Mouse (Mus musculus): ENCODE results near the gene Fcrl5. TPM values are rescaled to one million over a fixed set of nuclear protein-coding genes. Genes with fewer than 3 reads are reported as not detected.
"Not testable (repeated sequence)": the region's sequence is repeated elsewhere in the genome, so short reads cannot be mapped to it uniquely, and the experiment has no call there.

Fcrl5 gene
- polyA plus RNA-seq, 1 experiment from 2014 or later = not detected

DNA sequence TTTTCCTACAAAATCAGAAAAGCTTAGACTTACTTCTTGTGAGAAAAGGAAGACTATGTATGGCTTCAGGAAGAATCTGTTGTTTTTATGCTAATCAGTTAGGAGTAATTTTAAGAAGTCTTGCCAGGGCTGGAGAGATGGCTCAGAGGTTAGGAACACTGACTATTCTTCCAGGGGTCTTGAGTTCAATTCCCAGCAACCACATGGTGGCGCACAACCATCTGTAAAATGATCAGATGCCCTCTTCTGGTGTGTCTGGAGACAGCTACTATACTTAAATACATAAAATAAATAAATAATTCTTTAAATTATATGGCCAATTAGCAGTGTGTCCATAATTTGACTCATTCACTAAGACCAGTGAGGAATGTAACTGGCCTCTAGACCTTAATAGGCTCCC is 14.9 kb upstream of the Fcrl5 start:
- ATAC-seq (replicated peaks; ENCODE audit: low FRiP score, low TSS enrichment, low read depth) (no peak), DNase-seq (ENCODE audit: low spot score) (no peak)
- Histone ChIP-seq H3K4me2 (ENCODE audit: low read length) (no peak overlapping the region), H3K4me1 (replicated peaks; ENCODE audit: control insufficient read depth, insufficient read depth, low read length) (no peaks in the 10 kb centered on the region; the same call in 1 of the 2 replicates), H3K27me3 (replicated peaks; ENCODE audit: control insufficient read depth, insufficient read depth, low read length) (no peaks in the 10 kb centered on the region), H3K4me3 (ENCODE audit: low read depth, low read length) (no peak overlapping the region), H3K9me3 (ENCODE audit: control insufficient read depth, low read length) (no peaks in the 10 kb centered on the region), H3K36me3 (ENCODE audit: control insufficient read depth, insufficient read depth, low read length) (no peaks in the 10 kb centered on the region), H3K27ac (ENCODE audit: low read depth) (no peak overlapping the region), H3K9ac (ENCODE audit: low read length) (no peak overlapping the region)
- WGBS = 49% methylated on average over 1 of the region's 1 CpGs

DNA sequence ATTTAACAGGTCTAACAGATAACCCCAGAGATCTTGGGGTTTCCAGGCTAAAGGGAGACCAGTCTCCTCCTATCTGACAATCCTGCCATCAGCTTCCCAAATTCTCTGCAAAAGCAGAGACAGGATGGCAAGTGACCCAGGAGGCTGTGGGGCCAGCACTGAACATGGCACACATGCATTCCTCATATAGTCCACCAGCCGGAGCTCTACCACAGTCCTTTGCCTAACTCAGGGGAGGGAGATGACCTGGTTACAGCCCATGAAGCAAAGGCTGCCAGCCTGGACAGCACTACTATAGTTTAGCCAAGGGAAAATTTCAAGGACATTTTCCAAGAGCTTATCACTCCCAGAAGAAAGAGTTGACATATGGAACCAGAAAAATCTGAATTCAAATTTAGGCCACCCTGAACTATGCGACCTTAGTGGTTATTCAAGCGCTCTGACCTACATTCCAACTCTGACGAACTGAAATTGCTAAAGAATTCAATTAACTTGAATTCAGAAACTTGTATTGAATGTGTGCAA is 13.1 kb upstream of the Fcrl5 start:
- H3K4me2 ChIP-seq (ENCODE audit: low read length) = no peak overlapping the region
- no peaks in the 10 kb centered on the region for H3K27me3 ChIP-seq (replicated peaks; ENCODE audit: control insufficient read depth, insufficient read depth, low read length)
- ATAC-seq (replicated peaks; ENCODE audit: low FRiP score, low TSS enrichment, low read depth) (no peak), DNase-seq (ENCODE audit: low spot score) (no peak)
- no peak overlapping the region for H3K27ac ChIP-seq (ENCODE audit: low read depth)
- H3K9me3 ChIP-seq (ENCODE audit: control insufficient read depth, low read length) = no peaks in the 10 kb centered on the region
- H3K36me3 ChIP-seq (ENCODE audit: control insufficient read depth, insufficient read depth, low read length) = no peaks in the 10 kb centered on the region
- H3K4me3 ChIP-seq (ENCODE audit: low read depth, low read length) = no peak overlapping the region
- no peaks in the 10 kb centered on the region; the same call in 1 of the 2 replicates for H3K4me1 ChIP-seq (replicated peaks; ENCODE audit: control insufficient read depth, insufficient read depth, low read length)
- WGBS = 88% methylated on average over 4 of the region's 4 CpGs
- no peak overlapping the region for H3K9ac ChIP-seq (ENCODE audit: low read length)

DNA sequence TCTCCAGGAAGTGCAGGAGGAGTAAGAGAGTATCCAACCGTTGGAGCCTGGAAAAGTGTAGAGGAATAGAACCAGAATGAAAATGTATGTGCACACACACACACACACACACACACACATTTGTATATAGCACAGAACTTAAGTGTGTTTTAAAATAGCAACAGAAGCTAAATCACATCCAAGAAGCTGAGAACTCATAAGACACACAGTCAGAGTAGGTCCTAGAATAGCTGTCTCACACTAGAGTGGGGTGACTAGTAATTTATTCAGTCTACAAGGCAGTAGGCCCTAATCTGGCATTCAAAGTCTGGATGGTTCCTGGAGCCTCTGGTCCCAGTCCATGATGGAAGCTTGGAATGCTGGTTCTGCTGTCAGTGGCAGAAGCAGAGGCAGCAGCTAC is 5.0 kb downstream of the Fcrl5 start:
- no peak overlapping the region for H3K9ac ChIP-seq (ENCODE audit: low read length)
- no peak overlapping the region for H3K4me2 ChIP-seq (ENCODE audit: low read length)
- H3K4me1 ChIP-seq (replicated peaks; ENCODE audit: control insufficient read depth, insufficient read depth, low read length) = no peaks in the 10 kb centered on the region
- no peaks in the 10 kb centered on the region for H3K9me3 ChIP-seq (ENCODE audit: control insufficient read depth, low read length)
- H3K27ac ChIP-seq (ENCODE audit: low read depth) = no peak overlapping the region
- 68% methylated on average over 1 of the region's 1 CpGs for whole genome bisulfite sequencing
- no peak for DNase-seq (ENCODE audit: low spot score)
- ATAC-seq (replicated peaks; ENCODE audit: low FRiP score, low TSS enrichment, low read depth) = no peak
- H3K36me3 ChIP-seq (ENCODE audit: control insufficient read depth, insufficient read depth, low read length) = no peaks in the 10 kb centered on the region
- H3K4me3 ChIP-seq (ENCODE audit: low read depth, low read length) = no peak overlapping the region
- H3K27me3 ChIP-seq (replicated peaks; ENCODE audit: control insufficient read depth, insufficient read depth, low read length) = no peaks in the 10 kb centered on the region

DNA sequence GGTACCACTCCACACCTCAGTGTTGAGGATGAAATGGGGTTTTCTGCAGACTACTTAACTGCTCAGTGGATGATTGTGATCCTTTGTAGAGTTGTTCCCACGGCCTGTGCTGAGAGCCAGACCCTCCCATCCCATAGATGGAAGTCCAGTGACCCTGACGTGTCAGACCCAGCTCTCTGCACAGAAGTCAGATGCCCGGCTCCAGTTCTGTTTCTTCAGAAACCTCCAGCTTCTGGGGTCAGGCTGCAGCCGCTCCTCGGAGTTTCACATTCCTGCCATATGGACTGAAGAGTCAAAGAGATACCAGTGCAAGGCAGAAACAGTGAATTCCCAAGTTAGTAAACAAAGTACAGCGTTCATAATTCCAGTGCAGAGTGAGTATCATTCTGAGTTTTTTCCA is 8.4 kb downstream of the Fcrl5 start:
- Histone ChIP-seq H3K36me3 (ENCODE audit: control insufficient read depth, insufficient read depth, low read length) (no peaks in the 10 kb centered on the region), H3K4me2 (ENCODE audit: low read length) (no peak overlapping the region), H3K27me3 (replicated peaks; ENCODE audit: control insufficient read depth, insufficient read depth, low read length) (no peaks in the 10 kb centered on the region), H3K4me3 (ENCODE audit: low read depth, low read length) (no peak overlapping the region), H3K9me3 (ENCODE audit: control insufficient read depth, low read length) (no peaks in the 10 kb centered on the region), H3K27ac (ENCODE audit: low read depth) (no peak overlapping the region), H3K4me1 (replicated peaks; ENCODE audit: control insufficient read depth, insufficient read depth, low read length) (no peaks in the 10 kb centered on the region), H3K9ac (ENCODE audit: low read length) (no peak overlapping the region)
- WGBS = 53% methylated on average over 6 of the region's 6 CpGs
- ATAC-seq (replicated peaks; ENCODE audit: low FRiP score, low TSS enrichment, low read depth) (no peak), DNase-seq (ENCODE audit: low spot score) (no peak)

DNA sequence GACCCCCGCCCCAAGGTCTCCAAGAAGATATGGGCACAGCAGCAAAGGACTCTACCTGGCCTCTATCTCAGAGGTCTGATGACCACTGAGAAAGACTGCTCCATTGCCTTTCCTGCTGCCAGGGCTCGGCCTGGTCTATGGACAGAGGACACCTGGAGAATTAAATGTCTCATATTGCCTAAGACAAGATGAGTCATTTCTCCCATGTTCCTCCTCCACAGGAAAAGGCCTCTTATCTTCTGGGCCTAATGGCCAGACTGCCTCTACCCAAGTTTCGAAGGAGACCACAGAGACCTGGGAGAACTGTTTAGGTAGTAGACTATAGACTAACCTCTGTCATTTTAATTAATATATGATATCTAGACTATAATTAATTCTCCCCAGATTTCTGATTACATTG is 29.9 kb downstream of the Fcrl5 start:
- H3K4me1 ChIP-seq (replicated peaks; ENCODE audit: control insufficient read depth, insufficient read depth, low read length) = no peaks in the 10 kb centered on the region
- H3K4me3 ChIP-seq (ENCODE audit: low read depth, low read length) = no peak overlapping the region
- no peak overlapping the region for H3K27ac ChIP-seq (ENCODE audit: low read depth)
- no peaks in the 10 kb centered on the region for H3K36me3 ChIP-seq (ENCODE audit: control insufficient read depth, insufficient read depth, low read length)
- ATAC-seq (replicated peaks; ENCODE audit: low FRiP score, low TSS enrichment, low read depth) = no peak
- no peak overlapping the region for H3K9ac ChIP-seq (ENCODE audit: low read length)
- no peaks in the 10 kb centered on the region for H3K9me3 ChIP-seq (ENCODE audit: control insufficient read depth, low read length)
- no peak overlapping the region for H3K4me2 ChIP-seq (ENCODE audit: low read length)
- WGBS = 83% methylated on average over 3 of the region's 3 CpGs
- no peak for DNase-seq (ENCODE audit: low spot score)
- H3K27me3 ChIP-seq (replicated peaks; ENCODE audit: control insufficient read depth, insufficient read depth, low read length) = no peaks in the 10 kb centered on the region

DNA sequence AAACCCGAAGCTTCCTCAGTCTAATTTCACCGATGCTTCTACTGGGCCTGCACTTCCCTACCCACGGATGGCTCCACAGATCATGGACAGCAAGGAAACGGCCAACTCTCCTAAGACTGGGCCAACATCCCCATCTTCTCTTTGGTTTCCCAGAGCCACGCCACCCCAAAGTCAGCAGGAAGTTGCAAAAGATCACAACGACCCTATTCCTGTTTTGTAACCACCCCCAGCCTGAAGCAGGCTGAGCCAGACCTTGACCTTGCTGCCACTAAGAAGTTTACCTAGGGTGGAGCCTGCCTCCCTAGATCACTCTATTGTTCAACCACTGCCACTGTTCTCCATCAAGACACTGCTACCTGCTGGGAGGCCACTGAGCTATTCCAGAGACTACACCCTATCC is 31.4 kb downstream of the Fcrl5 start:
- H3K4me1 ChIP-seq (replicated peaks; ENCODE audit: control insufficient read depth, insufficient read depth, low read length) = no peaks in the 10 kb centered on the region
- no peak overlapping the region for H3K4me3 ChIP-seq (ENCODE audit: low read depth, low read length)
- H3K9me3 ChIP-seq (ENCODE audit: control insufficient read depth, low read length) = no peaks in the 10 kb centered on the region
- no peaks in the 10 kb centered on the region for H3K36me3 ChIP-seq (ENCODE audit: control insufficient read depth, insufficient read depth, low read length)
- DNase-seq (ENCODE audit: low spot score) = no peak
- H3K27ac ChIP-seq (ENCODE audit: low read depth) = no peak overlapping the region
- H3K9ac ChIP-seq (ENCODE audit: low read length) = no peak overlapping the region
- H3K4me2 ChIP-seq (ENCODE audit: low read length) = no peak overlapping the region
- WGBS = 78% methylated on average over 6 of the region's 6 CpGs
- ATAC-seq (replicated peaks; ENCODE audit: low FRiP score, low TSS enrichment, low read depth) = no peak
- no peaks in the 10 kb centered on the region for H3K27me3 ChIP-seq (replicated peaks; ENCODE audit: control insufficient read depth, insufficient read depth, low read length)

DNA sequence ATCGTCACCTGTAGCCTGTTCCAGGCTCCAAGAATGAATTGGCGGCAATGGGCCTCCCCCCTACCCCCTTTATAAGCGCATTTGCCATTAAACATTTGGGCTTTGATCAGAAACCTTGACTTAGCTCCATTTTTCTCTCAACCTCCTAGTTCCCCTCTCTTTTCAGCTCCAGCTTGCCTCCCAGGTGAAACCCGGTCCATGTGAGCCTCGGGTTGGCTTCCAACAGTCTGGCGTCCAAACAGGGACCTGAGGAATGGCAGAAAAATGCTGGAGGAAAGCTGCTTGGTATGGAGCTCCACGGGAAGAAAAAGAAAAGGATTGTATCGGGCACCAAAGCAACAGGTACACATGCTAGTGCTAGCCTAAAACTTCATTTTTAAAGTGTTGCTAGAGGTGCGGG is 31.8 kb downstream of the Fcrl5 start:
- Histone ChIP-seq H3K4me2 (ENCODE audit: low read length) (no peak overlapping the region), H3K9ac (ENCODE audit: low read length) (no peak overlapping the region), H3K9me3 (ENCODE audit: control insufficient read depth, low read length) (no peaks in the 10 kb centered on the region), H3K4me1 (replicated peaks; ENCODE audit: control insufficient read depth, insufficient read depth, low read length) (no peaks in the 10 kb centered on the region), H3K4me3 (ENCODE audit: low read depth, low read length) (no peak overlapping the region), H3K27ac (ENCODE audit: low read depth) (no peak overlapping the region), H3K36me3 (ENCODE audit: control insufficient read depth, insufficient read depth, low read length) (no peaks in the 10 kb centered on the region), H3K27me3 (replicated peaks; ENCODE audit: control insufficient read depth, insufficient read depth, low read length) (no peaks in the 10 kb centered on the region)
- 85% methylated on average over 9 of the region's 9 CpGs for WGBS
- ATAC-seq (replicated peaks; ENCODE audit: low FRiP score, low TSS enrichment, low read depth) (no peak), DNase-seq (ENCODE audit: low spot score) (no peak)

DNA sequence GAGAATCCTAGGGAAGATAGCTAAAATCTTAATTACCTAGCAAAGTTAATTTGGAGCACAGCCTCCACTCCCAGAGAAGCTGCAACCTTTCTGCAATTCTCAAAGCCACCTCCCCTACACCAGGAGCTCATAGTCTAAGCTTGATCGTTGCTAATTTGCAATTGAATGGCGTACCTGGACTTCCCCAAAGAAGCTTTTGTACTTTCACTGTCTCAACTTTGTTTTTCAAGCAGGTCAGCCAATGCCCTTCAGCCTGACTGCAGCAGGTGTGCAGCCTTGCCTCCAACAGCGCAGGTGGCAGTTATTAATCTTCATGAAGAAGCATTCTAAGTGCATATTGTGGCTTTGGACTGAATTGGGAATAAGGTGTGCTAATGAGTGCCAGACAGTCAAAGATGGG is 42.4 kb downstream of the Fcrl5 start:
- H3K27ac ChIP-seq (ENCODE audit: low read depth); ATAC-seq (replicated peaks; ENCODE audit: low FRiP score, low TSS enrichment, low read depth); H3K9me3 ChIP-seq (ENCODE audit: control insufficient read depth, low read length); H3K4me3 ChIP-seq (ENCODE audit: low read depth, low read length); H3K4me2 ChIP-seq (ENCODE audit: low read length); H3K4me1 ChIP-seq (replicated peaks; ENCODE audit: control insufficient read depth, insufficient read depth, low read length); H3K27me3 ChIP-seq (replicated peaks; ENCODE audit: control insufficient read depth, insufficient read depth, low read length); DNase-seq (ENCODE audit: low spot score); H3K9ac ChIP-seq (ENCODE audit: low read length); H3K36me3 ChIP-seq (ENCODE audit: control insufficient read depth, insufficient read depth, low read length): not testable (repeated sequence)
- WGBS = 91% methylated on average over 3 of the region's 3 CpGs

DNA sequence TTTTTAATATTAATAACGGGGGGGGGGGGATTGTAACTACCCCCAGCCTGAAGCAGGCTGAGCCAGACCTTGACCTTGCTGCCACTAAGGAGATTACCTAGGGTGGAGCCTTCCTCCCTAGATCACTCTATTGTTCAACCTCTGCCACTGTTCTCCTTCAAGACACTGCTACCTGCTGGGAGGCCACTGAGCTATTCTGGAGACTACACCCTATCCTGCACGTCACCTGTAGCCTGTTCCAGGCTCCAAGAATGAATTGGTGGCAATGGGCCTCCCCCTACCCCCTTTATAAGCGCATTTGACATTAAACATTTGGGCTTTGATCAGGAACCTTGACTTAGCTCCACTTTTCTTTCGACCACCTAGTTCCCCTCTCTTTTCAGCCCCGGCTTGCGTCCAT is 43.0 kb downstream of the Fcrl5 start:
- not testable (repeated sequence) for H3K27me3 ChIP-seq (replicated peaks; ENCODE audit: control insufficient read depth, insufficient read depth, low read length); H3K4me3 ChIP-seq (ENCODE audit: low read depth, low read length); H3K4me1 ChIP-seq (replicated peaks; ENCODE audit: control insufficient read depth, insufficient read depth, low read length); H3K27ac ChIP-seq (ENCODE audit: low read depth); H3K9ac ChIP-seq (ENCODE audit: low read length); ATAC-seq (replicated peaks; ENCODE audit: low FRiP score, low TSS enrichment, low read depth); H3K36me3 ChIP-seq (ENCODE audit: control insufficient read depth, insufficient read depth, low read length); DNase-seq (ENCODE audit: low spot score); H3K9me3 ChIP-seq (ENCODE audit: control insufficient read depth, low read length); H3K4me2 ChIP-seq (ENCODE audit: low read length)
- 86% methylated on average over 6 of the region's 6 CpGs for whole genome bisulfite sequencing
